Mouse (Mus musculus) kidney, postnatal 0 days (tissue): ENCODE measurements around the gene Ncs1. TPM values are rescaled to one million over a fixed set of nuclear protein-coding genes. Genes with fewer than 3 reads are reported as not detected.

Source experiments
- ATAC-seq: fragments of 200-750 bp; cut with Nextera tagmentation; replicated peaks from 2 replicates; pipeline ENCODE4 v1.8.0; 2017; ENCODE audit warnings: low read depth, moderate number of reproducible peaks, moderate TSS enrichment, moderate library complexity; ENCODE audit not compliant: low FRiP score
- DNase-seq: peaks from one replicate; pipeline ENCODE4 v3.0.0-alpha.2; 2016; ENCODE audit warnings: low spot score
- H3K27ac ChIP-seq: fragments of 300-500 bp; sonication (generic); 2 replicates; pipeline ENCODE4 v1.5.1; 2014; ENCODE audit warnings: mild to moderate bottlenecking
- H3K27me3 ChIP-seq: fragments of 300-500 bp; sonication (generic); 2 replicates; pipeline ENCODE4 v1.6.1; 2014; ENCODE audit warnings: low read length, mixed read lengths; ENCODE audit not compliant: insufficient read depth
- H3K36me3 ChIP-seq: fragments of 300-500 bp; sonication (generic); 2 replicates; pipeline ENCODE4 v1.6.1; 2014; ENCODE audit warnings: low read length, mixed read lengths; ENCODE audit not compliant: insufficient read depth
- H3K4me1 ChIP-seq: fragments of 300-500 bp; sonication (generic); replicated peaks from 2 replicates; pipeline ENCODE4 v1.6.1; 2014; ENCODE audit warnings: antibody characterized with exemption, low read length, mixed read lengths; ENCODE audit not compliant: insufficient read depth
- H3K4me2 ChIP-seq: fragments of 300-500 bp; sonication (generic); 2 replicates; pipeline ENCODE4 v1.6.1; 2014; ENCODE audit warnings: mild to moderate bottlenecking, low read length, moderate library complexity, mixed read lengths
- H3K4me3 ChIP-seq: fragments of 300-500 bp; sonication (generic); replicated peaks from 2 replicates; pipeline ENCODE4 v1.5.1; 2014; ENCODE audit warnings: low read depth, low read length
- H3K9ac ChIP-seq: fragments of 300-500 bp; sonication (generic); 2 replicates; pipeline ENCODE4 v1.6.1; 2014; ENCODE audit warnings: low read depth, low read length
- H3K9me3 ChIP-seq: fragments of 300-500 bp; sonication (generic); replicated peaks from 2 replicates; pipeline ENCODE4 v1.6.1; 2016; ENCODE audit warnings: low read length, inconsistent platforms, mixed read lengths
- CTCF ChIP-seq: IDR thresholded peaks from 2 replicates; pipeline ENCODE4 v1.5.1; 2016; ENCODE audit warnings: antibody characterized with exemption, low read depth, mild to moderate bottlenecking, moderate library complexity
- WGBS: fragments of 180-500 bp; shearing (Covaris S2); extraction: QIAGEN DNeasy Blood & Tissue Kit; methylation state at CpG from one replicate; pipeline ENCODE4 v1.1.7; 2014; 5-methylcytosine and 5-hydroxymethylcytosine counted together
- polyA plus RNA-seq: library from polyadenylated mRNA; unstranded; fragments of >200 nt; fragmentation: Nextera tagmentation; extraction: Ambion mirVana; gene quantifications from 2 replicates; pipeline ENCODE4 v1.2.1, GENCODE M21; 2015

The Ncs1 gene
- polyA plus RNA-seq, 1 experiment from 2014 or later = 23.5 TPM

GRCm38 (mm10) chr2:31204677-31205076 lies 40.9 kb upstream of the Ncs1 start:
- Histone ChIP-seq H3K4me3 (no peak overlapping the region), H3K27ac (no peak overlapping the region), H3K4me2 (no peak overlapping the region), H3K27me3 (no peaks in the 10 kb centered on the region), H3K36me3 (peaks cover 15% of the 10 kb centered on the region), H3K9ac (no peak overlapping the region), H3K9me3 (no peaks in the 10 kb centered on the region), H3K4me1 (peaks cover 6% of the 10 kb centered on the region; the same call in 1 of the 2 replicates)
- DNase-seq (no peak), ATAC-seq (no peak)
- 89% methylated on average over 5 of the region's 5 CpGs for WGBS
- no peak for TF ChIP-seq CTCF

GRCm38 (mm10) chr2:31206211-31206610 lies 39.4 kb upstream of the Ncs1 start:
- Histone ChIP-seq H3K4me3 (no peak overlapping the region), H3K36me3 (peaks cover 26% of the 10 kb centered on the region), H3K4me1 (peaks cover 6% of the 10 kb centered on the region; the same call in 1 of the 2 replicates), H3K27me3 (no peaks in the 10 kb centered on the region), H3K9me3 (no peaks in the 10 kb centered on the region), H3K4me2 (no peak overlapping the region), H3K9ac (no peak overlapping the region), H3K27ac (no peak overlapping the region)
- TF ChIP-seq CTCF = no peak
- ATAC-seq (no peak), DNase-seq (no peak)
- WGBS = 77% methylated on average over 4 of the region's 4 CpGs

- Histone ChIP-seq H3K27me3 (no peaks in the 10 kb centered on the region), H3K27ac (no peak overlapping the region), H3K36me3 (peaks cover 30% of the 10 kb centered on the region), H3K4me3 (no peak overlapping the region), H3K4me2 (no peak overlapping the region), H3K9ac (no peak overlapping the region), H3K4me1 (peaks cover 6% of the 10 kb centered on the region; the same call in 1 of the 2 replicates), H3K9me3 (no peaks in the 10 kb centered on the region)
- no peak for TF ChIP-seq CTCF
- WGBS = 53% methylated on average over 8 of the region's 8 CpGs
- ATAC-seq (no peak), DNase-seq (no peak)
Measured at GRCm38 (mm10) chr2:31206882-31207281, 38.7 kb upstream of the Ncs1 start.

GRCm38 (mm10) chr2:31208544-31209142 lies 37.0 kb upstream of the Ncs1 start:
- 84% methylated on average over 13 of the region's 13 CpGs for WGBS
- Histone ChIP-seq H3K9ac (no peak overlapping the region), H3K27ac (no peak overlapping the region), H3K27me3 (no peaks in the 10 kb centered on the region), H3K4me3 (no peak overlapping the region), H3K4me2 (no peak overlapping the region), H3K36me3 (peaks cover 42% of the 10 kb centered on the region), H3K4me1 (no peaks in the 10 kb centered on the region), H3K9me3 (no peaks in the 10 kb centered on the region)
- TF ChIP-seq CTCF = no peak
- ATAC-seq (no peak), DNase-seq (no peak)

- Histone ChIP-seq H3K27me3 (no peaks in the 10 kb centered on the region), H3K36me3 (peaks cover 48% of the 10 kb centered on the region), H3K27ac (no peak overlapping the region), H3K4me3 (no peak overlapping the region), H3K9ac (no peak overlapping the region), H3K4me2 (no peak overlapping the region), H3K4me1 (no peaks in the 10 kb centered on the region), H3K9me3 (no peaks in the 10 kb centered on the region)
- 84% methylated on average over 4 of the region's 4 CpGs for WGBS
- peak; percentile 31 for TF ChIP-seq CTCF
- DNase-seq (no peak), ATAC-seq (no peak)
Measured at GRCm38 (mm10) chr2:31209525-31209924, 36.1 kb upstream of the Ncs1 start.

- H3K4me1 ChIP-seq = no peaks in the 10 kb centered on the region
- no peaks in the 10 kb centered on the region for H3K9me3 ChIP-seq
- H3K4me3 ChIP-seq = no peak overlapping the region
- TF ChIP-seq CTCF = no peak
- ATAC-seq = no peak
- DNase-seq = no peak
- WGBS = 62% methylated on average over 11 of the region's 11 CpGs
- H3K27ac ChIP-seq = no peak overlapping the region
- H3K4me2 ChIP-seq = no peak overlapping the region
- no peaks in the 10 kb centered on the region for H3K27me3 ChIP-seq
- peaks cover 55% of the 10 kb centered on the region for H3K36me3 ChIP-seq
- no peak overlapping the region for H3K9ac ChIP-seq
Measured at GRCm38 (mm10) chr2:31210144-31210847, 35.3 kb upstream of the Ncs1 start.
